In the genomic region with DNA sequence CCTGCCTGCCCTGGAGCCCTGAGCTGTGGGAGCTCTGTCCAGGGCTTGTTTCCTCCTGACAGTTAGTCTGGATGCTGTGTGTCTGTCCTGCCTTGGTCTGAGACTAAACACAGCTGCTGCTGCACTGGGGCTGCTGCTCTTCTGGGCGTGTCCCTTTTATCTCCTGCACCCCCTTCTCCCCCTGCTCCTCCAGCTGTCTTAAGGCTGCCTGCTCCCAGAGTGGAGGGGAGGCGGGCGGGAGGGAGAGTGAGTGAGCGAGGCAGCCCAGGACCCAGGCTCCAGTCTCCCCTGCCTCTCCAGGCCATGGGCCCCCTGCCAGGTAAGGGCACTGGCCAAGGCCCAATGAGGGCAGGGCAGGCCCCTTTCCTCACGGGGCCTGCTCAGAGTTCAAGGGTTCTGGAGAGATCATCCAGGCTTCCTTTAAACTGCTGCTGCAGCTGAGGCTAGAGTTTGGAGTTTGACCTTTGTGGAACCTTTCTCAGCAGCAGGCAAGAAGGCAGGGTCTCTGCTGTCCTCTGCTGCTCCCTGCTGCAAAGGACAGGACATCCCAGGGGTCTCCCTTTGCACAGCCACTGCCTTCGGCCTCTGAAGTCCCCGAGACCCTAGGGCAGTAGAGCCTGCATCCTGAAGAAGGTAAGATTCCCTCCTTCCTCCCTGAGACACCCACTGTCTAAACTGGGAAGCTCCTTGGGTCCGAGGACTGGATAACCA, we compare ENCODE assay signal across 10 mouse cellular contexts. TPM values are rescaled to one million over a fixed set of nuclear protein-coding genes. Genes with fewer than 3 reads are reported as not detected.
DNase-seq lines count a peak whose midpoint lies in the region; ATAC-seq and TF ChIP-seq lines count a peak whose summit lies in the region.
"Had no signal": no experiment of that assay in that cellular context is flagged by ENCODE, and none has a peak within 500 bp of the region (broad histone marks: within the 10 kb centered on the region; RNA-seq: fewer than 3 reads in every experiment).

A gene (plus strand): TSS at position 416 of the 711 bp plus-strand sequence.

- TF ChIP-seq CTCF in midbrain, postnatal 0 days (IDR thresholded peaks at IDR 0.05), result no peak

- H3K27me3 ChIP-seq in liver, embryonic 12.5 days (replicated peaks), result peaks cover 17% of the 10 kb centered on the region; the same call in 1 of the 2 replicates
- H3K27me3 ChIP-seq in embryonic facial prominence, embryonic 14.5 days (replicated peaks; ENCODE audit: control insufficient read depth, insufficient read depth, low read length), result no peaks in the 10 kb centered on the region
- no peaks in the 10 kb centered on the region for H3K27me3 ChIP-seq in midbrain, postnatal 0 days (ENCODE audit: insufficient read depth, low read length)
- H3K27me3 ChIP-seq: limb, embryonic 15.5 days had no signal

- peaks cover 8% of the 10 kb centered on the region; the same call in 1 of the 2 replicates for H3K4me1 ChIP-seq in liver, embryonic 12.5 days
- peaks cover 5% of the 10 kb centered on the region; the same call in 1 of the 2 replicates for H3K4me1 ChIP-seq in embryonic facial prominence, embryonic 14.5 days (ENCODE audit: control insufficient read depth, insufficient read depth, low read length)
- H3K4me1 ChIP-seq in midbrain, postnatal 0 days (ENCODE audit: insufficient read depth, low read length), result no peaks in the 10 kb centered on the region

- 34% methylated on average over 8 of the region's 8 CpGs for WGBS in liver, embryonic 12.5 days (ENCODE audit: insufficient replicate concordance)
- 30% methylated on average over 7 of the region's 8 CpGs for WGBS in embryonic facial prominence, embryonic 14.5 days
- 33% methylated on average over 8 of the region's 8 CpGs for WGBS in midbrain, postnatal 0 days

- no peak for ATAC-seq in liver, embryonic 12.5 days
- ATAC-seq in embryonic facial prominence, embryonic 14.5 days (ENCODE audit: low read depth), result peak; percentile 65
- no peak for ATAC-seq in midbrain, postnatal 0 days (ENCODE audit: low FRiP score)
- ATAC-seq in CD4-positive, CD25-positive, alpha-beta regulatory T cell, adult 4 months, result no peak

- peak; percentile 15 for DNase-seq in liver
- peak; percentile 33 for DNase-seq in embryonic facial prominence, embryonic 14.5 days (ENCODE audit: low spot score)
- DNase-seq in kidney, adult 9 months, result peak; percentile 92
- DNase-seq in midbrain, postnatal 0 days (ENCODE audit: low spot score), result no peak
- no peak for DNase-seq in cerebellum, adult 11-12 months
- DNase-seq in ovary, postnatal 10 days (ENCODE audit: low spot score), result no peak

- no peak within 1 kb of the TSS for H3K4me3 ChIP-seq in liver, embryonic 12.5 days
- H3K4me3 ChIP-seq in embryonic facial prominence, embryonic 14.5 days (ENCODE audit: low read depth, low read length), result no peak within 1 kb of the TSS
- no peak within 1 kb of the TSS for H3K4me3 ChIP-seq in midbrain, postnatal 0 days (ENCODE audit: low read depth, low read length)
- H3K4me3 ChIP-seq: limb, embryonic 15.5 days had no signal

- no peaks in the 10 kb centered on the region for H3K36me3 ChIP-seq in liver, embryonic 12.5 days
- no peaks in the 10 kb centered on the region for H3K36me3 ChIP-seq in embryonic facial prominence, embryonic 14.5 days (ENCODE audit: control insufficient read depth, insufficient read depth, low read length)
- no peaks in the 10 kb centered on the region for H3K36me3 ChIP-seq in midbrain, postnatal 0 days (ENCODE audit: insufficient read depth, low read length)
- H3K36me3 ChIP-seq: limb, embryonic 15.5 days had no signal

- no peaks in the 10 kb centered on the region for H3K9me3 ChIP-seq in liver, embryonic 12.5 days (replicated peaks)
- no peaks in the 10 kb centered on the region for H3K9me3 ChIP-seq in embryonic facial prominence, embryonic 14.5 days (ENCODE audit: control insufficient read depth, low read length)
- no peaks in the 10 kb centered on the region for H3K9me3 ChIP-seq in midbrain, postnatal 0 days (ENCODE audit: low read length)
- H3K9me3 ChIP-seq: limb, embryonic 15.5 days had no signal

- no peak within 1 kb of the TSS for H3K27ac ChIP-seq in liver, embryonic 12.5 days
- no peak within 1 kb of the TSS for H3K27ac ChIP-seq in embryonic facial prominence, embryonic 14.5 days (replicated peaks; ENCODE audit: low read depth, low read length)
- H3K27ac ChIP-seq in midbrain, postnatal 0 days (ENCODE audit: low read depth, low read length), result 0 out of 2 replicates have a peak within 1 kb of the TSS, but pooled peaks have one; percentile 18
- H3K27ac ChIP-seq: limb, embryonic 15.5 days had no signal

- no peak within 1 kb of the TSS for H3K9ac ChIP-seq in liver, embryonic 12.5 days
- H3K9ac ChIP-seq in embryonic facial prominence, embryonic 14.5 days (ENCODE audit: low read depth, low read length), result peak within 1 kb of the TSS; percentile 37
- H3K9ac ChIP-seq in midbrain, postnatal 0 days (replicated peaks; ENCODE audit: low read length, poor library complexity, severe bottlenecking), result no peak within 1 kb of the TSS
- H3K9ac ChIP-seq: limb, embryonic 15.5 days had no signal

- H3K4me2 ChIP-seq in liver, embryonic 12.5 days, result no peak within 1 kb of the TSS
- no peak within 1 kb of the TSS for H3K4me2 ChIP-seq in embryonic facial prominence, embryonic 14.5 days (ENCODE audit: low read depth, low read length)
- H3K4me2 ChIP-seq in midbrain, postnatal 0 days (ENCODE audit: low read depth, low read length, poor library complexity, severe bottlenecking), result no peak within 1 kb of the TSS
- H3K4me2 ChIP-seq: limb, embryonic 15.5 days had no signal

RNA-seq across cellular contexts. Expression of the gene that starts here (rescaled TPM):
- 0.24 and 0.30 TPM in 2 replicates for polyA plus RNA-seq in liver, embryonic 12.5 days (2016; fragmentation: Nextera tagmentation; extraction: Ambion mirVana)
- 0.26 and 0.55 TPM in 2 replicates for polyA plus RNA-seq in embryonic facial prominence, embryonic 14.5 days (2014; fragmentation: Nextera tagmentation; extraction: Ambion mirVana)
- total RNA-seq in midbrain, postnatal 0 days (2014; rRNA removed), result 0.66 and 0.82 TPM in 2 replicates
- polyA plus RNA-seq in midbrain, postnatal 0 days (2015; fragmentation: Nextera tagmentation; extraction: Ambion mirVana), result 0.20 and 0.47 TPM in 2 replicates
- under 1 TPM; 0.42 to 0.70 TPM for polyA plus RNA-seq in CD4-positive, CD25-positive, alpha-beta regulatory T cell, adult 4 months (2017; shearing (Covaris generic))
- polyA plus RNA-seq: embryonic facial prominence, embryonic 11.5 days; limb, embryonic 15.5 days had no signal

Comparison
In these comparisons a context has a peak if more than half of its experiments do, and no peak if none do; other contexts are left out.
1. Peak in DNase-seq, ATAC-seq and H3K9ac ChIP-seq in embryonic facial prominence, embryonic 14.5 days; RNA of the gene not detected or under 1 TPM.
2. DNase-seq: peak in liver (single experiment) and kidney, adult 9 months (single experiment); none in midbrain, postnatal 0 days (single experiment), cerebellum, adult 11-12 months (single experiment) and ovary, postnatal 10 days (single experiment).